Comparison of ENCODE assay signal across 8 mouse cellular contexts in the genomic region with DNA sequence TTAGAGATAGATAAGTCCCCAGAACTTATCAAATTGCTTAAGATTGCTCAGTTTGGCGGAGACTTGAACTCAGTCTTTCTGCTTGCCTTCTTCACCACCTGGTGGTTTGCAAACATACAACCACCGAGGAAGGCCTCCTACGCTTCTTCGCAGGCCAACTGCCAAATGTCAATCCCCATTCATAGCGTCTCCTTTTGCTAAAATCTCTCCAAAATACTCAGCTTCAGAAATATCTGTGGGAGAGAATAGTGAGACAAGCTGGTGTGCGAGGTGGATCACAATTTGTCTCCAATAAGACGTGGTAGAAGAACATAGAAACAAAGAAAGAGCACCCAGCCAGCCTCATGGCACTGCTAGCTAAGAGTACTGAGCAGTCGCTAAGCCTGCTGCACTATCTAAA. TPM values are rescaled to one million over a fixed set of nuclear protein-coding genes. Genes with fewer than 3 reads are reported as not detected.
DNase-seq lines count a peak whose midpoint lies in the region; ATAC-seq and TF ChIP-seq lines count a peak whose summit lies in the region.

No protein-coding gene starts in this region.

- no peak overlapping the region for H3K4me3 ChIP-seq in lung, adult 2 months (replicated peaks; ENCODE audit: extremely low read depth, low read depth, low read length)
- H3K4me3 ChIP-seq in forebrain, embryonic 14.5 days (ENCODE audit: low read depth, low read length), result peak overlapping the region; percentile 58
- H3K4me3 ChIP-seq in layer of hippocampus, adult 2 months, result peak overlapping the region; percentile 67
- H3K4me3 ChIP-seq in neural tube, embryonic 13.5 days, result peak overlapping the region; percentile 59

- peak overlapping the region; percentile 79 for H3K4me2 ChIP-seq in forebrain, embryonic 14.5 days (ENCODE audit: low read length)
- peak overlapping the region; percentile 75 for H3K4me2 ChIP-seq in neural tube, embryonic 13.5 days

- no peaks in the 10 kb centered on the region for H3K36me3 ChIP-seq in forebrain, embryonic 14.5 days (ENCODE audit: control insufficient read depth, insufficient read depth, low read length)
- no peaks in the 10 kb centered on the region for H3K36me3 ChIP-seq in neural tube, embryonic 13.5 days

- H3K27me3 ChIP-seq in forebrain, embryonic 14.5 days (replicated peaks; ENCODE audit: control insufficient read depth, insufficient read depth, low read length), result 0 out of 2 replicates have a peak, but pooled peaks cover 3% of the 10 kb centered on the region
- H3K27me3 ChIP-seq in neural tube, embryonic 13.5 days, result peaks cover 46% of the 10 kb centered on the region

- DNase-seq in lung, adult 2 months, result peak; percentile 2
- DNase-seq in lung, postnatal 25 days (ENCODE audit: low spot score), result no peak
- no peak for DNase-seq in forebrain, embryonic 14.5 days (ENCODE audit: low spot score)
- DNase-seq in layer of hippocampus, adult 2 months (ENCODE audit: low spot score in 2 of 2), result peak; percentile 68 to 80
- no peak for DNase-seq in ovary, adult 18-20 months (ENCODE audit: low spot score)
- DNase-seq in kidney, postnatal 4 days, result no peak
- DNase-seq in adrenal gland, postnatal 25 days, result no peak

- 64% methylated on average over 8 of the region's 8 CpGs for WGBS in lung, adult 2 months
- WGBS in forebrain, embryonic 14.5 days, result 45% methylated on average over 8 of the region's 8 CpGs
- WGBS in neural tube, embryonic 13.5 days, result 50% methylated on average over 8 of the region's 8 CpGs

- H3K9ac ChIP-seq in forebrain, embryonic 14.5 days (ENCODE audit: low read length), result peak overlapping the region; percentile 80
- 0 out of 2 replicates have a peak overlapping the region, but pooled peaks have one; percentile 84 for H3K9ac ChIP-seq in neural tube, embryonic 13.5 days

- ATAC-seq in forebrain, embryonic 14.5 days, result no peak
- no peak for ATAC-seq in neural tube, embryonic 13.5 days (ENCODE audit: low read depth)

- 0 out of 2 replicates have a peak overlapping the region, but pooled peaks have one; percentile 84 for H3K27ac ChIP-seq in forebrain, embryonic 14.5 days (ENCODE audit: low read depth, low read length)
- peak overlapping the region; percentile 86; the same call in 1 of the 2 replicates for H3K27ac ChIP-seq in layer of hippocampus, adult 2 months
- peak overlapping the region; percentile 87; the same call in 1 of the 2 replicates for H3K27ac ChIP-seq in neural tube, embryonic 13.5 days (replicated peaks)

- no peak for TF ChIP-seq POLR2A in lung, adult 2 months (IDR thresholded peaks at IDR 0.05; ENCODE audit: borderline replicate concordance, extremely low read depth, low read depth, low read length)

- TF ChIP-seq CTCF in lung, adult 2 months (IDR thresholded peaks at IDR 0.05; ENCODE audit: insufficient read depth, low read length), result no peak
- 0 out of 2 replicates have a peak, but pooled peaks have one; percentile 19 for TF ChIP-seq CTCF in layer of hippocampus, adult 2 months (conservative IDR thresholded peaks at IDR 0.05)

- no peaks in the 10 kb centered on the region for H3K9me3 ChIP-seq in forebrain, embryonic 14.5 days (replicated peaks; ENCODE audit: control insufficient read depth, low read length)
- no peaks in the 10 kb centered on the region for H3K9me3 ChIP-seq in neural tube, embryonic 13.5 days

- H3K4me1 ChIP-seq in lung, adult 2 months (ENCODE audit: control insufficient read depth, insufficient read depth, low read length), result no peaks in the 10 kb centered on the region
- no peaks in the 10 kb centered on the region; the same call in 1 of the 2 replicates for H3K4me1 ChIP-seq in forebrain, embryonic 14.5 days (ENCODE audit: control insufficient read depth, insufficient read depth, low read length)
- H3K4me1 ChIP-seq in neural tube, embryonic 13.5 days (replicated peaks), result peaks cover 19% of the 10 kb centered on the region

RNA-seq across cellular contexts. Expression of a gene that starts 0.5 kb away (rescaled TPM):
- 10.8 and 12.2 TPM in 2 replicates for polyA plus RNA-seq in lung, adult 2 months (2012; rRNA removed)
- polyA plus RNA-seq in forebrain, embryonic 14.5 days (2014; fragmentation: Nextera tagmentation; extraction: Ambion mirVana), result 1.9 and 3.8 TPM in 2 replicates
- 1 to 10 TPM; 2.6 to 2.7 TPM for total RNA-seq in layer of hippocampus, adult 2 months (2021)
- polyA plus RNA-seq in neural tube, embryonic 13.5 days (2015; fragmentation: Nextera tagmentation; extraction: Ambion mirVana), result 4.8 TPM in 2 replicates
- 2.9 and 6.2 TPM in 2 replicates for total RNA-seq in adrenal gland, postnatal 25 days (2021)

RNA-seq across cellular contexts. Expression of a gene that starts 15.0 kb away (rescaled TPM):
- polyA plus RNA-seq in lung, adult 2 months (2012; rRNA removed), result 6.5 and 10.8 TPM in 2 replicates
- polyA plus RNA-seq in forebrain, embryonic 14.5 days (2014; fragmentation: Nextera tagmentation; extraction: Ambion mirVana), result 34.3 and 36.6 TPM in 2 replicates
- total RNA-seq in layer of hippocampus, adult 2 months (2021), result 10 to 100 TPM; 43.6 to 51.0 TPM
- polyA plus RNA-seq in neural tube, embryonic 13.5 days (2015; fragmentation: Nextera tagmentation; extraction: Ambion mirVana), result 41.3 and 44.4 TPM in 2 replicates
- 33.1 and 34.2 TPM in 2 replicates for total RNA-seq in adrenal gland, postnatal 25 days (2021)

RNA-seq across cellular contexts. Expression of a gene that starts 36.3 kb away (rescaled TPM):
- 214 and 217 TPM in 2 replicates for polyA plus RNA-seq in lung, adult 2 months (2012; rRNA removed)
- 34.5 and 50.2 TPM in 2 replicates for polyA plus RNA-seq in forebrain, embryonic 14.5 days (2014; fragmentation: Nextera tagmentation; extraction: Ambion mirVana)
- total RNA-seq in layer of hippocampus, adult 2 months (2021), result 10 to 100 TPM; 40.7 to 47.5 TPM
- 84.7 and 91.1 TPM in 2 replicates for polyA plus RNA-seq in neural tube, embryonic 13.5 days (2015; fragmentation: Nextera tagmentation; extraction: Ambion mirVana)
- total RNA-seq in adrenal gland, postnatal 25 days (2021), result 76.4 and 81.1 TPM in 2 replicates

Comparison
In these comparisons a context has a peak if more than half of its experiments do, and no peak if none do; other contexts are left out.
1. DNase-seq: peak in lung, adult 2 months (single experiment) and layer of hippocampus, adult 2 months (2 of 2); none in lung, postnatal 25 days (single experiment), forebrain, embryonic 14.5 days (single experiment), ovary, adult 18-20 months (single experiment), kidney, postnatal 4 days (0 of 2) and adrenal gland, postnatal 25 days (single experiment).
2. Peak in every context shown above with its lines, with median percentiles within 50 percentile points of each other: H3K27ac ChIP-seq.